Mouse (Mus musculus) embryonic facial prominence, embryonic 13.5 days (tissue): ENCODE results near the gene Zxdb. TPM values are rescaled to one million over a fixed set of nuclear protein-coding genes. Genes with fewer than 3 reads are reported as not detected.

ENCODE experiments used
- polyA plus RNA-seq: library from polyadenylated mRNA; unstranded; fragments of >200 nt; fragmentation: Nextera tagmentation; extraction: Ambion mirVana; gene quantifications from 2 replicates; pipeline ENCODE4 v1.2.1, GENCODE M21; 2015

Zxdb gene
- polyA plus RNA-seq, 1 experiment from 2014 or later = 1.4 TPM

Other genes starting within 250 kb of the Zxdb start
- 745 and 750 TPM in 2 replicates for gene Maged1, start 182.4 kb upstream of the Zxdb start, polyA plus RNA-seq
- 6.6 and 6.9 TPM in 2 replicates for gene Gspt2, start 88.5 kb upstream of the Zxdb start, polyA plus RNA-seq